Mouse (Mus musculus): ENCODE results near the gene Unc5c.

Gene Unc5c

GRCm38 (mm10) chr3:141509772-141510171 is 44.8 kb downstream of the Unc5c start:
- DNase-seq (ENCODE audit: low read depth in 2 of 2, low spot score in 2 of 2): no peak

GRCm38 (mm10) chr3:141511253-141512038 is 46.4 kb downstream of the Unc5c start:
- no peak for DNase-seq (ENCODE audit: low read depth in 2 of 2, low spot score in 2 of 2)

GRCm38 (mm10) chr3:141528751-141529150 is 63.7 kb downstream of the Unc5c start:
- DNase-seq (ENCODE audit: low read depth in 2 of 2, low spot score in 2 of 2): no peak

GRCm38 (mm10) chr3:141529599-141529998 is 64.6 kb downstream of the Unc5c start:
- DNase-seq (ENCODE audit: low read depth in 2 of 2, low spot score in 2 of 2): no peak

DNA sequence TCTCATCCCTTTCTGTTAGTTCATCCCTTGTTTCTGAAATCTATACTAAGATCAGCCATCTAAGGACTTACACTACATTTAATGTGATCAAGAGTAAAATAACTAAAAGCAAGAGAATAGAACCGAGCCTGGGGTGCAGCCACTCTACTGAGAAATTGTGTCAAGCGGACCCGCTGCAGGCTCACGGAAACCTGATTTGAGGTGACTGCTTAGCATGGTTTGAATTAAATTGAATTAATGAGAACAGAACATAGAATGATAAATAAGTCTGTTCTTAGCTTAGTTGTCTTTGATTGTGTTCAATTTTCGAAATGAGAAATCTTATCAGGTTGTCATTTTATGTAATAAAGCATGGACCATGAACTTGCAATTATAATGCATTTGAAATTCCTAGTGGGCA is 68.8 kb downstream of the Unc5c start:
- DNase-seq (ENCODE audit: low read depth in 2 of 2, low spot score in 2 of 2): no peak

- DNase-seq (ENCODE audit: low read depth in 2 of 2, low spot score in 2 of 2): no peak
These were observed 71.8 kb downstream of the Unc5c start for GRCm38 (mm10) chr3:141536857-141537256.

DNA sequence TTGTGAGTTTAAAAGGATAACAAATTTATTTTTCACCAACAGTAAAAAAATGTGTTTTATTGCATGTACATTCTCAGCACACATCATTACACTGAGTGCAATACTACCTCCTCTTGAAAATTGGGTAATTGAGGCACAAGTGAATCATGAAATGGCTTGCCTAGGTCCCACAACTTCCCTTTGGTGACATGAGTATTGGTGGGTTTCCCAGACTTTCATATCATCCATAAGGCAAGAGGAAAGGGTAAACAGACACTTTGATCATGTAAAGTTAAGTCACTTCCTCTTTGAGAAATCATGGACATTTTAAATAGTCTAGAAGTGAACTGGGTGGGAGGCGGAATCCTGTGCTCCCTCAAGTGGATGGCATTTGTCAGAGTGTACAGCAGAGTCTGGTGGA is 73.1 kb downstream of the Unc5c start:
- DNase-seq (ENCODE audit: low read depth in 2 of 2, low spot score in 2 of 2): no peak

GRCm38 (mm10) chr3:141540749-141541148 is 75.7 kb downstream of the Unc5c start:
- DNase-seq (ENCODE audit: low read depth in 2 of 2, low spot score in 2 of 2): no peak

- no peak for DNase-seq (ENCODE audit: low read depth in 2 of 2, low spot score in 2 of 2)
These were observed 82.4 kb downstream of the Unc5c start for GRCm38 (mm10) chr3:141547341-141547814.

DNA sequence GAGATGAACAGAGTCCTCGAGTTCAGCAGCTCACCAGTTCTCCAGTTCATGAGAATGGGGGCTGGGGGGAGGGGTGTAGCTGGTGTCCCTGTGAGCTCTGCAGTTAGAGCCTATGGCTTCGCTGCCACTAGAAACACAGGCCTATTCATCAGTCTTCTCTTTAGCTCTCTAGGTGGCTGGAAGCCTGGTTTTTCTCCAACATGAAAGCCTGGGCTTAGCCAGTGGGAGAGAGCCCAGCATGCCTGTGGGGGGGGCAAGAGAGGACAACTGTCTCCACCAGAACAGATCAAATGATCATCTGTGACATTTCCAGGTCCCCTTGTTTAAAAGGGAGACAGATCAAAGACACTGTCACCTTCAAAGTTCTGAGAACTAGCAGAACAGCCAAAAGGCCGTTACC is 84.6 kb downstream of the Unc5c start:
- DNase-seq (ENCODE audit: low read depth in 2 of 2, low spot score in 2 of 2): no peak

DNA sequence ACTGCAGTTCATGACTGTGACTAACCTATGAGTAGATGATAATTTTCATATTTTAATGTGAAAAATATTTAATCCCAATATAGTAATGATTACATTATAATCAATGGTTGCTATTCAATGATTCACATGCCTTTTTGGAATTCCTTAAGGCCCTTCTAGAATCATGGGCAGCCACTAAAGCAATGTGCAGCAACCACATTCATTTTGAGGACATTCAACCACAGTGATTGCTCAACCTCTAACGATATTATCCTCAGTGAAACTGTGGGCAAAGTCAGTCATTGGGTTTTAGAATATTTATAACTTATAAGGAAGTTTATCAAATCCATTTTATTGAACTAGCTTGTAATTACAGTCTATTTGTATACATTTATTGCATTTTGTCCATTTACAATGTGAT is 87.9 kb downstream of the Unc5c start:
- DNase-seq (ENCODE audit: low read depth in 2 of 2, low spot score in 2 of 2): no peak

- DNase-seq (ENCODE audit: low read depth in 2 of 2, low spot score in 2 of 2): no peak
These were observed 92.1 kb downstream of the Unc5c start for GRCm38 (mm10) chr3:141557072-141557471.

DNA sequence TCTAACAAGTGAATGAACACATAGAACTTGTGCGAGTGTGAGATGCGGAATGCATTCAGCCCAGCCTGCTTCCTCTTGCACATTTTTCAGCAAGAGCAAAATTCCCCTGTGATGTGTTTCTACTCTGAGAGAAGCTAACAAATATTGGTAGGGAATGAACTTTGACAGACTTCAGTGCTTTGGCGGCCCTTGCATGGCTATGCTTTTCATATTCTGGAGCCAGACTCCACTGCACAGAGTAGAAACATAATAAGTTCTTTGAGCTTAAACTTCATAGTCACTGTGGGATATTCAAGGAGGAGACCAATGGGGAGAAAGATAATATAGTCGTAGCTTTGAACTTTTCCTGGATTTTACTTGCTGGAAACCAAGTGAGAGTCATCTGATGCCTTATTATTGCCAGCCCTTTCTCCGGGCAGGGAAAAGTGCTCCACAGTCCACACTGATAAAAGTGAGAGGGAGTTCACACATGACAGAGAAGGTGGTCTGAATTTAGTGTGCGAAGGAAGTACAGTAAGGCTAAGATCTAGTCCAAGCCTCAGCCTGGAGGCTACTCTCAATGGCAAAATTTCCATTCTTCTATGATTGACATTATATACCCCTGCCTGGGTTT is 110.2 kb downstream of the Unc5c start:
- DNase-seq (ENCODE audit: low read depth in 2 of 2, low spot score in 2 of 2): no peak

DNA sequence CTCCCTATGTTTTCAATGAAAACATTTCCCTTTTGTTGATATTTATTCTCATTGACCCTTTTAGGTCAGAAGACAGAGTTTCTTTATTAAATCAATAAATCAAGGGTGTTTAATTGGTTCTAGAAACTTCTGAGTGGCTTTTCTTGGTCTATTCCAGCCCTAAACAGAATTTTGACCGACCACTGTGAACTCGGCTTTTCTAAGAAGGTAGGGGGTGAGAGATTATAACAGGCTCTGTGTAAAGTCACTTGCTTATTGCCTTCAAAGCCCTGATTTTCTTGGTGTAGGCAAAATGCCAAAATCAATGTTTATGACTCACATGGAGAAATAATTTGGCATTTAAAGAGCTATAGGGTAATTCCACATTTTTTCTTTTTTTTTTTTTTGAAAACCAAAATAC is 112.4 kb downstream of the Unc5c start:
- DNase-seq (ENCODE audit: low read depth in 2 of 2, low spot score in 2 of 2): no peak

DNA sequence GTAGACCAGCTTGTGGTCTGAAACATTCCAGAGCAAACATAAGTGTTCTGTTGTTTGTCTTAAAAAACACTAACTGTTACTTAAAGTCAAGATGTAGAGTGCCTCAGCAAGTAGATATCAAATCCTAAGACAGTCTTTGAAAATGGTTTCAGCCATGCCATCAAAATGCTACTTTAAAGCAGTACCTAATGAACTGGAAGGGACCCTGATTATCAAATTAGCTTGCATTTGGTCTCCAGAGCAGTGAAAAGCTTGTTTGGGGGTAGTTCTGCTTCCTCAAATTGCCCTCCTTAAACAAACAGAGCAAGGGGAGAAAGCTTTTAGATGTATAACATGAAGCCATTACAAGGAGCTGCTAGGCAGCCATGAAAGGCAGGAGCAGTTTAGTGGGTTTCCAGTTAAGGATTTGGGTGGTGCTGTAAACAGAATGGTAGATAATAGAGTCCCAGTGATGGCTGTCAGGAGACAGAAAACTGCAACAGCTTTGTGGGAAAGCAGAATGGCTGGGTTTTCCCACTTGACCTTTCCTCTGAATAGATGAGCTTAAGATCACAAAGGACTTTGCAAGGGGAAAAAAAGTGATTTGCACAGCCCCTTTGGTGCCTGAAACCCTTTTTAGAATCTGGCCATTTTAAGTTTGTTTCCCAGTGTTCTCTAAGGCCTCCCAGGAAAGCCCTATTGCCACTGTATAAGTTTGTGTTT is 116.3 kb downstream of the Unc5c start:
- no peak for DNase-seq (ENCODE audit: low read depth in 2 of 2, low spot score in 2 of 2)

DNA sequence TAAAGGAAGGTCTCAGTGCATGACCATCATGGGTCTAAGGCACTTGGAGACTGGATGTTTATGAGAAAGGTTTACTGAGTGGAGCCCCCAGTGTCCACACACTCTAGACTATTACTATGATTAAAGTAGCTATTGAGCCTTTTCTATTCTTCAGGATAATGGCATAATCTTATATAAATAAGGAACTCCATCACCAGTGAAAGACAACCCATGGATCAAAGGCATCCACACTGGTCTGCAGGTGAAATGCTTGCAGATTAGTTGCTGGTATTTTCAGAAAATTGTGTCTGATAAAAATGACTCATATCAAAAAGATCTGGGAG is 116.8 kb downstream of the Unc5c start:
- no peak for DNase-seq (ENCODE audit: low read depth in 2 of 2, low spot score in 2 of 2)

GRCm38 (mm10) chr3:141583180-141583579 is 118.2 kb downstream of the Unc5c start:
- DNase-seq (ENCODE audit: low read depth in 2 of 2, low spot score in 2 of 2): no peak

GRCm38 (mm10) chr3:141589392-141590012 is 124.5 kb downstream of the Unc5c start:
- DNase-seq (ENCODE audit: low read depth in 2 of 2, low spot score in 2 of 2): no peak

DNA sequence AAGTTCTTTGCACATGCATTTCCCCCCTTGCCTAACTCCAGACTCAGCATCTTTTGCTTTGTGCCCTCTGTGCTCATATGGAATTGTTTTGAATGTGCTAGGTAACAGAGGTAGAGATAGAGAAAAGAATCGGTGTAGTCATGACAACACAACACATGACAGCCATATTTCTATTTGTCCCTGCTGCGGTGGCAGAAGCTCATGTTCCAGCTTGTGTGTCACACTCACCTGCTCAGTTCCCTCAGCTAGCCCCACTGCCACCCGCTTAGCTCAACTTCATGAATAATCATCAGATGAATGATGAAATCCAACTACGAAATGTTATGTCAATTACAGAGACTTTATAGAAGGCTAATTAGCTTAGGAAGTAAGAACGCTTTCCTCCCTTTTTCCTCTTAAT is 128.2 kb downstream of the Unc5c start:
- DNase-seq (ENCODE audit: low read depth in 2 of 2, low spot score in 2 of 2): no peak

DNA sequence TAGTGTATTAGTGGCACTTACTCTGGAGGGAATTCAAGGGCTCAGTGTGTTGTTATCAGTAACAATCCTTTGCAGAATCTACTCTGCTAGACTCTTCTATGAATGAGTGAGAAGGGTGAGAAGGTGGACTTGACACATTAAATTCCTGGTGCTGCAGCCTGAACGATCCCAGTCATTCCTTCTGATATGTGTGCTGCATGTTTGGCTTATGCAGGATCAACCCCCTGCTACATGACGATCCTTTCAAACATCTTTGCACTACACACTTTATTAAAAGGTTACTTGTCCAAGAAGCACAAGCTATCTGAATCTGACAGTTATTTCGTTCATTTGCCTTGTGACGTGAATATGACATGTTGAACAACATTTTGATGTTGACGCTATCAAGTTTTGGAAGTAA is 129.1 kb downstream of the Unc5c start:
- no peak for DNase-seq (ENCODE audit: low read depth in 2 of 2, low spot score in 2 of 2)

DNA sequence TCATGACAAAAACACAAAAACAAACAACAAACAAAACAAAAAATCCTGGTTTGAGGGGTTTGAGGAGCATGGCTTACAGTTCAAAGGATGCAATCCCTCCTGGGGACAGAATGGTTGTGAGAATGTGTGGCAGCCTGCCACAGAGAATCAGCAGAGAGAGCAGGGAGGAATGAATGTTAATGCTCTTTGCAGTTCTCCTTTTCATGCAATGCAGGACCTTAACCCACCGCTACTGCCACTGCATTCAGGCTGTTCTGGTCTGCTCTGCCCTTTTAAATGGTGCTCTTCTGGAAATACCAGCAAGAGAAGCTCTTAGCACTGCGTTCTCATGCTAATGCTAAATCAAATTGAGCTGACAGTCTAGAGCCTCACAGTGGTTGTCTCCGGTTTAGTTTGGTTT is 130.1 kb downstream of the Unc5c start:
- DNase-seq (ENCODE audit: low read depth in 2 of 2, low spot score in 2 of 2): no peak

DNA sequence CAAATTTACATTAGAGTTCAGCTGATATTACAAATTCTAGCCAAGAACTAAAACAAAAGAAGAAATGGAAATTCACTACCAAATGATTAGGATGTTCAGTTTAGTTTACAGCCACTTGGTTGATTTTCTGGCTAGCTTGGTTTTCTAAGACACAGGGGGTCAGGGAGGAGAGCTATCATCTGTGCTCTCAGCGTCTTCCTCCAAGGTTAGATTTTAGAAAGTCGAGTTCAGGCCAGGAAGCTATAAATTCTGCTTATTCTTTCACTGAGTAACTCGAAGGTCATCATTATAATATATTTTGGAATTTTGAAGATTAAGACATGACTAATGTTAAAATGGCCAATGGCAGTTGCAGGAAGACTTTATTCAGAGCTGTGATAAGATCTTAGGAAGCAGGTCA is 131.4 kb downstream of the Unc5c start:
- no peak for DNase-seq (ENCODE audit: low read depth in 2 of 2, low spot score in 2 of 2)

All from CD8-positive naive resting alpha-beta T cell, adult 2 months (primary cell).